Mouse (Mus musculus) lung, postnatal 0 days (tissue): Measurements from ENCODE around the gene Mblac2.

ENCODE experiments used
- CTCF ChIP-seq: IDR thresholded peaks from 2 replicates; pipeline ENCODE4 v1.5.1; 2016; ENCODE audit warnings: antibody characterized with exemption, mild to moderate bottlenecking
- EP300 ChIP-seq: IDR thresholded peaks from 2 replicates; pipeline ENCODE4 v1.6.1; 2016; ENCODE audit warnings: antibody characterized with exemption, mild to moderate bottlenecking, control low read depth

DNA sequence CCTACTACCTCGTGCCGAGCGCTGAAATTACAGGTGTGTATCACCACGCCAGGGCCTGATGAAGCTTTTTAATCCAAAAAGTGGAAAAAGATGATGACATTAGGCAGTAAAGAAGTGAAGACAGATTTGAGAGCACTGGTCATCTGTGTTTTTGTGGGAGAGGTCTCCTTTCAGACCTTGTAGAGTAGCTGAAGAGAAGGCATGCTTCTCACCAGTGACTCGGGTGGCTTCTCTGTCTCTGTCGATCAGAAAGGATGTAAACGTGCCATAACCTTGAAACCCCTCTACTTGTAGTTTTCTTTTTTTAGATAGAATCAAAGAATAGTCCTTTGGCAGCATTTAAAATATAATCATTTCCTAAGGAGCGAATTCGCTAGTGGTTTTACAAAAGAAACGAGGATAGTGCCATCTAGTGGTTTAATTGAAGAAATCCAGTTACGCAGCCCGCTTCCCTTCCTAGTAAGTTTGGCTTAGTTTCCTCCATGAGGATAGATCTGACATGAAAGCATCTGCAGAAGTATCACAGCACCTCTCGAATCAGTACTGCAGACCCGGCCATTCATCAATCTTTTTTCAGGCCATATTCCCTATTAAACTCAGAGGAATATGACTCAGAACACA is 50.5 kb downstream of the Mblac2 start:
- TF ChIP-seq CTCF (peak; percentile 72), EP300 (no peak)
